Mouse (Mus musculus) liver, adult 2 months (tissue): ENCODE results near the gene Tdrd12. TPM values are rescaled to one million over a fixed set of nuclear protein-coding genes. Genes with fewer than 3 reads are reported as not detected.
"Not testable (repeated sequence)": the region's sequence is repeated elsewhere in the genome, so short reads cannot be mapped to it uniquely, and the experiment has no call there.

Experiments used
- DNase-seq: peaks from one replicate; pipeline ENCODE4 v3.0.0-alpha.2; 2011; ENCODE audit warnings: low read depth, low spot score; ENCODE audit errors: extremely low read depth
- H3K27ac ChIP-seq: fragments of 200-500 bp; replicated peaks from 2 replicates; pipeline ENCODE4 v1.5.1; 2012; ENCODE audit warnings: low read depth, mild to moderate bottlenecking, control low read depth, inconsistent platforms, low read length; ENCODE audit not compliant: insufficient read depth
- H3K27me3 ChIP-seq: fragments of 200-500 bp; 2 replicates; pipeline ENCODE4 v1.6.1; 2012; ENCODE audit warnings: mild to moderate bottlenecking, moderate library complexity, low read length, inconsistent platforms; ENCODE audit not compliant: control insufficient read depth, insufficient read depth
- H3K36me3 ChIP-seq: fragments of 200-500 bp; 2 replicates; pipeline ENCODE4 v1.6.1; 2012; ENCODE audit warnings: low read length, inconsistent platforms; ENCODE audit not compliant: control insufficient read depth, insufficient read depth
- H3K4me1 ChIP-seq: fragments of 200-500 bp; 2 replicates; pipeline ENCODE4 v1.6.1; 2011; ENCODE audit warnings: low read length; ENCODE audit not compliant: control insufficient read depth, insufficient read depth
- H3K4me3 ChIP-seq: fragments of 200-500 bp; 2 replicates; pipeline ENCODE4 v1.5.1; 2011; ENCODE audit warnings: low read depth, mild to moderate bottlenecking, control low read depth, low read length, moderate library complexity; ENCODE audit not compliant: insufficient read depth
- H3K79me2 ChIP-seq: fragments of 200-500 bp; 2 replicates; pipeline ENCODE4 v1.6.1; 2012; ENCODE audit warnings: inconsistent platforms, mild to moderate bottlenecking, low read length, moderate library complexity; ENCODE audit not compliant: control insufficient read depth, insufficient read depth
- H3K9ac ChIP-seq: fragments of 200-500 bp; 2 replicates; pipeline ENCODE4 v1.6.1; 2012; ENCODE audit warnings: low read depth, mild to moderate bottlenecking, control low read depth, inconsistent platforms, low read length
- CTCF ChIP-seq: fragments of 200-500 bp; IDR thresholded peaks from 2 replicates; pipeline ENCODE4 v1.5.1; 2011; ENCODE audit warnings: low read depth, low read length, control low read depth
- POLR2A ChIP-seq: fragments of 200-500 bp; IDR thresholded peaks from 2 replicates; pipeline ENCODE4 v1.6.1; 2011; ENCODE audit warnings: low read length, control low read depth; ENCODE audit not compliant: insufficient read depth; ENCODE audit errors: extremely low read depth
- WGBS: fragments of 180-500 bp; shearing (Covaris S2); methylation state at CpG from one replicate; pipeline ENCODE4 v1.1.7; 2018; 5-methylcytosine and 5-hydroxymethylcytosine counted together
- polyA plus RNA-seq: library from polyadenylated mRNA; depleted of rRNA; stranded (reverse); fragments of >200 nt; gene quantifications from 2 replicates; pipeline ENCODE4 v1.2.3, GENCODE M21; 2012
- total RNA-seq: library from RNA; depleted of rRNA; stranded (reverse); fragments of >200 nt; gene quantifications from 2 replicates; pipeline ENCODE4 v1.2.3, GENCODE M21; 2014

Tdrd12 gene
- total and polyA plus RNA-seq, 2 experiments = not detected

DNA sequence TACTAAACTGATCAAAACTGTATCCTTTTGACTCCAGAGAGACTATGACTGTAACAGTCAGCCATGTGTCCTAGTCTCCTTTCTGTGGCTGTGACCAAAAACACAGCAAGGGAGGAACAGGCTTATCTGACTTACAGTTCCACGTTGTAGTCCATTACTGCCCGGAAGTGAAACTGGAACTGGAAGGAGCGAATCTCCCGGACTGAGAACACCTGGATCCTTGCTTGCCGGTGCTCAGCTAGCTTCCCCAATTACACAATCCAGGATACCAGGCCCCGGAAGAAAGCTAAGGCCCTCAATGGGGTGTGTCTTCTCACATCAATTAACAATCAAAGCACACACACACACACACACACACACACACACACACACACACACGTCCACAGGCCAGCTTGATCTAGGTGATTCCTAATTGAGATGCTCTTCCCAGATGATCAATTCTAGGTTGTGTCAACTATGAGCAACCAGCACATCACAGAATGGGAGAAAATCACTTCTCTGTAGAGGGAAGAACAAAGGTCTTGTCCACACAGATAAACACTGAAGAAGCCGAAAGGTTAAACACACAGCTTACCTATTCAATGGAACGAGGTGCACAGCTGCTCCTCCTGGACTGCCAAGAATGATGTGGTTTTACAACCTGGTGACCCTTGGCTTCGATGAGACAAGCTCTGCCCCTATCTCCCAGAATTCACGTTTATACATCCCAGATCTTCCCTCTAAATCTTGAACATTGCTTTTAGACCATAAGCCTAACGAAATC is 1.6 kb downstream of the Tdrd12 start:
- no peaks in the 10 kb centered on the region for H3K79me2 ChIP-seq
- peak; percentile 17 for DNase-seq
- H3K4me3 ChIP-seq = no peak overlapping the region
- WGBS = 23% methylated on average over 12 of the region's 12 CpGs
- no peak overlapping the region for H3K27ac ChIP-seq
- H3K4me1 ChIP-seq = peaks cover 3% of the 10 kb centered on the region; the same call in 1 of the 2 replicates
- H3K27me3 ChIP-seq = no peaks in the 10 kb centered on the region
- no peak overlapping the region for H3K9ac ChIP-seq
- H3K36me3 ChIP-seq = no peaks in the 10 kb centered on the region
- TF ChIP-seq CTCF = no peak
- TF ChIP-seq POLR2A = no peak

GRCm38 (mm10) chr7:35530544-35530943 is 7.0 kb downstream of the Tdrd12 start:
- DNase-seq = not testable (repeated sequence)
- WGBS = 95% methylated on average over 1 of the region's 1 CpGs

GRCm38 (mm10) chr7:35530026-35530425 is 7.5 kb downstream of the Tdrd12 start:
- H3K9ac ChIP-seq = no peak overlapping the region
- H3K4me3 ChIP-seq = no peak overlapping the region
- H3K27me3 ChIP-seq = no peaks in the 10 kb centered on the region
- no peaks in the 10 kb centered on the region for H3K79me2 ChIP-seq
- DNase-seq = no peak
- no peak overlapping the region for H3K27ac ChIP-seq
- no peaks in the 10 kb centered on the region for H3K4me1 ChIP-seq
- TF ChIP-seq POLR2A (no peak), CTCF (no peak)
- no peaks in the 10 kb centered on the region for H3K36me3 ChIP-seq
- 83% methylated on average over 3 of the region's 3 CpGs for WGBS

More at GRCm38 (mm10) chr7:35530544-35530943, 7.0 kb downstream of the Tdrd12 start:
- H3K4me1 ChIP-seq, H3K27me3 ChIP-seq, H3K4me3 ChIP-seq, H3K9ac ChIP-seq, H3K79me2 ChIP-seq, H3K36me3 ChIP-seq, H3K27ac ChIP-seq: not testable (repeated sequence)

DNA sequence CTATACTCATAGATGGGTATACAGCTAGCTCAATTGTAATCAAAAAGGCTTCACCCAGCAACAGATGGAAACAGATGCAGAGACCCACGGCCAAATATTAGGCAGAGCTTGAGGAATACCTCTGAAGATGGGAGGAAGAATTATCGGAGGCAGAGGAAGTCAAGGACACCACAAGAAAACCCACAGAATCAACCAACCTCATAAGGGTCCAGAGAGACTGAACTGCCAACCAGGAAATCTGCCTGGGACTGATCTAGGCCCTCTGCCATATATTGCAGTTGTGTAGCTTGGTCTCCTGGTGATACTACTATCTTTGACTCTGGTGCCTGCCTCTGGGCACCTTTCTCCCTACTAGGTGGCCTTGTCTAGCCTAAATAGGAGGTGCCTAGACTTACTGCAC is 10.8 kb downstream of the Tdrd12 start:
- TF ChIP-seq CTCF (no peak), POLR2A (no peak)
- H3K9ac ChIP-seq = no peak overlapping the region
- WGBS = 87% methylated on average over 2 of the region's 2 CpGs
- H3K27ac ChIP-seq = no peak overlapping the region
- no peaks in the 10 kb centered on the region for H3K27me3 ChIP-seq
- no peaks in the 10 kb centered on the region for H3K79me2 ChIP-seq
- no peaks in the 10 kb centered on the region for H3K4me1 ChIP-seq
- no peak for DNase-seq
- H3K36me3 ChIP-seq = no peaks in the 10 kb centered on the region
- no peak overlapping the region for H3K4me3 ChIP-seq

- no peaks in the 10 kb centered on the region for H3K27me3 ChIP-seq
- H3K4me3 ChIP-seq = no peak overlapping the region
- no peak overlapping the region for H3K9ac ChIP-seq
- no peak for DNase-seq
- no peak overlapping the region for H3K27ac ChIP-seq
- H3K36me3 ChIP-seq = no peaks in the 10 kb centered on the region
- no peaks in the 10 kb centered on the region for H3K79me2 ChIP-seq
- H3K4me1 ChIP-seq = no peaks in the 10 kb centered on the region
- WGBS = 34% methylated on average over 4 of the region's 4 CpGs
- no peak for TF ChIP-seq POLR2A
- TF ChIP-seq CTCF = no peak
Measured at GRCm38 (mm10) chr7:35501995-35502394, 35.5 kb downstream of the Tdrd12 start.

DNA sequence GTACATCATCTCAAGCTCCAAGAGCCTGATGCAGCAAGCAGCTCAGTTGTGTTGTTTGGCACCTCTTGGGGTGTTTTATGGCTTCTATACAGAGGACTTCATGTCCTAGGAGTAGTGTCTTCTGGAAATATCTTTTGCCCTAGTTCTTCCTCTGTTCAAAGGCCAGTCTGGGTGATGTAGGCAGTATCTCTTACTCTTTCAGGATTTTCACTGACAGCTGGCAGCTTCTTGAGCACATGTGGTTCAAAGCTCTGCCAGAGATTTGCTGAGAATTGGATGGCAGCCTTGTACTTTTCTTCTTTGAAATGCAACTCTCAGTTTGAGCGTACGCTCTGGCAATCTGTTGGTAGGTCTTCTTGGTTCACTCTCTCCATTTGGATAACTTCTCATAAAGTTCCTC is 40.0 kb downstream of the Tdrd12 start:
- 95% methylated on average over 2 of the region's 2 CpGs for WGBS
- H3K27ac ChIP-seq = no peak overlapping the region
- H3K9ac ChIP-seq = no peak overlapping the region
- TF ChIP-seq POLR2A (no peak), CTCF (no peak)
- no peaks in the 10 kb centered on the region for H3K36me3 ChIP-seq
- H3K4me1 ChIP-seq = no peaks in the 10 kb centered on the region
- no peaks in the 10 kb centered on the region for H3K79me2 ChIP-seq
- no peak for DNase-seq
- no peaks in the 10 kb centered on the region for H3K27me3 ChIP-seq
- no peak overlapping the region for H3K4me3 ChIP-seq
